Mouse (Mus musculus): ENCODE data around the gene Aif1l.

Gene Aif1l

GRCm38 (mm10) chr2:31965110-31965509, 15.2 kb downstream of the Aif1l start:
- H3K9me3 ChIP-seq (ENCODE audit: low read length) = no peaks in the 10 kb centered on the region
- H3K27me3 ChIP-seq (ENCODE audit: insufficient read depth, low read length) = no peaks in the 10 kb centered on the region
- peaks cover 56% of the 10 kb centered on the region for H3K4me1 ChIP-seq (replicated peaks; ENCODE audit: low read depth, low read length)
- no peak overlapping the region for H3K4me3 ChIP-seq (replicated peaks; ENCODE audit: low read length)
- TF ChIP-seq NANOG (IDR thresholded peaks at IDR 0.05; ENCODE audit: borderline replicate concordance, low read length) (no peak), POU5F1 (IDR thresholded peaks at IDR 0.05; ENCODE audit: borderline replicate concordance, low read length) (no peak), CTCF (conservative IDR thresholded peaks at IDR 0.05; ENCODE audit: low read length) (peak; percentile 64)
- H3K36me3 ChIP-seq (ENCODE audit: insufficient read depth, low read length) = no peaks in the 10 kb centered on the region

- peaks cover 6% of the 10 kb centered on the region; the same call in 1 of the 2 replicates for H3K27me3 ChIP-seq (ENCODE audit: insufficient read depth, low read length)
- H3K4me3 ChIP-seq (replicated peaks; ENCODE audit: low read length) = no peak overlapping the region
- TF ChIP-seq POU5F1 (IDR thresholded peaks at IDR 0.05; ENCODE audit: borderline replicate concordance, low read length) = no peak
- TF ChIP-seq NANOG (IDR thresholded peaks at IDR 0.05; ENCODE audit: borderline replicate concordance, low read length) = no peak
- TF ChIP-seq CTCF (conservative IDR thresholded peaks at IDR 0.05; ENCODE audit: low read length) = no peak
- H3K36me3 ChIP-seq (ENCODE audit: insufficient read depth, low read length) = no peaks in the 10 kb centered on the region
- H3K9me3 ChIP-seq (ENCODE audit: low read length) = no peaks in the 10 kb centered on the region
- H3K4me1 ChIP-seq (replicated peaks; ENCODE audit: low read depth, low read length) = peaks cover 39% of the 10 kb centered on the region
Measured at GRCm38 (mm10) chr2:31966801-31967200, 16.9 kb downstream of the Aif1l start.

- no peak for TF ChIP-seq POU5F1 (IDR thresholded peaks at IDR 0.05; ENCODE audit: borderline replicate concordance, low read length)
- TF ChIP-seq CTCF (conservative IDR thresholded peaks at IDR 0.05; ENCODE audit: low read length) = no peak
- TF ChIP-seq NANOG (IDR thresholded peaks at IDR 0.05; ENCODE audit: borderline replicate concordance, low read length) = no peak
Measured at GRCm38 (mm10) chr2:31972589-31972988, 22.6 kb downstream of the Aif1l start.

GRCm38 (mm10) chr2:31974141-31974808, 24.3 kb downstream of the Aif1l start, which contains the start of gene Nup214:
Nup214 (plus strand) TSS chr2:31974436.
- H3K27me3 ChIP-seq (ENCODE audit: insufficient read depth, low read length) = peaks cover 20% of the 10 kb centered on the region
- H3K9me3 ChIP-seq (ENCODE audit: low read length) = no peaks in the 10 kb centered on the region
- peaks cover 33% of the 10 kb centered on the region for H3K36me3 ChIP-seq (ENCODE audit: insufficient read depth, low read length)
- peaks cover 24% of the 10 kb centered on the region for H3K4me1 ChIP-seq (replicated peaks; ENCODE audit: low read depth, low read length)
- peak within 1 kb of the TSS; percentile 98 for H3K4me3 ChIP-seq (replicated peaks; ENCODE audit: low read length)
- TF ChIP-seq CTCF (conservative IDR thresholded peaks at IDR 0.05; ENCODE audit: low read length) = no peak
- no peak for TF ChIP-seq NANOG (IDR thresholded peaks at IDR 0.05; ENCODE audit: borderline replicate concordance, low read length)
- no peak for TF ChIP-seq POU5F1 (IDR thresholded peaks at IDR 0.05; ENCODE audit: borderline replicate concordance, low read length)

More at GRCm38 (mm10) chr2:31972589-31972988, 22.6 kb downstream of the Aif1l start:
- no peak overlapping the region for H3K4me3 ChIP-seq (replicated peaks; ENCODE audit: low read length)
- peaks cover 20% of the 10 kb centered on the region for H3K27me3 ChIP-seq (ENCODE audit: insufficient read depth, low read length)
- H3K36me3 ChIP-seq (ENCODE audit: insufficient read depth, low read length) = peaks cover 16% of the 10 kb centered on the region
- no peaks in the 10 kb centered on the region for H3K9me3 ChIP-seq (ENCODE audit: low read length)
- H3K4me1 ChIP-seq (replicated peaks; ENCODE audit: low read depth, low read length) = peaks cover 38% of the 10 kb centered on the region

- TF ChIP-seq CTCF (conservative IDR thresholded peaks at IDR 0.05; ENCODE audit: low read length) = no peak
- no peak for TF ChIP-seq POU5F1 (IDR thresholded peaks at IDR 0.05; ENCODE audit: borderline replicate concordance, low read length)
- TF ChIP-seq NANOG (IDR thresholded peaks at IDR 0.05; ENCODE audit: borderline replicate concordance, low read length) = no peak
- Histone ChIP-seq H3K4me3 (replicated peaks; ENCODE audit: low read length) (peak overlapping the region; percentile 98), H3K36me3 (ENCODE audit: insufficient read depth, low read length) (peaks cover 39% of the 10 kb centered on the region), H3K9me3 (ENCODE audit: low read length) (no peaks in the 10 kb centered on the region), H3K27me3 (ENCODE audit: insufficient read depth, low read length) (peaks cover 20% of the 10 kb centered on the region), H3K4me1 (replicated peaks; ENCODE audit: low read depth, low read length) (peaks cover 22% of the 10 kb centered on the region)
Measured at GRCm38 (mm10) chr2:31974809-31975371, 25.0 kb downstream of the Aif1l start.

- no peaks in the 10 kb centered on the region for H3K27me3 ChIP-seq (ENCODE audit: insufficient read depth, low read length)
- no peaks in the 10 kb centered on the region for H3K4me1 ChIP-seq (replicated peaks; ENCODE audit: low read depth, low read length)
- no peaks in the 10 kb centered on the region for H3K9me3 ChIP-seq (ENCODE audit: low read length)
- H3K36me3 ChIP-seq (ENCODE audit: insufficient read depth, low read length) = peaks cover 99% of the 10 kb centered on the region
- H3K4me3 ChIP-seq (replicated peaks; ENCODE audit: low read length) = no peak overlapping the region
- TF ChIP-seq POU5F1 (IDR thresholded peaks at IDR 0.05; ENCODE audit: borderline replicate concordance, low read length) (no peak), NANOG (IDR thresholded peaks at IDR 0.05; ENCODE audit: borderline replicate concordance, low read length) (no peak), CTCF (conservative IDR thresholded peaks at IDR 0.05; ENCODE audit: low read length) (no peak)
Measured at GRCm38 (mm10) chr2:31987774-31988173, 37.8 kb downstream of the Aif1l start.

- H3K36me3 ChIP-seq (ENCODE audit: insufficient read depth, low read length) = peaks cover 98% of the 10 kb centered on the region
- no peak for TF ChIP-seq CTCF (conservative IDR thresholded peaks at IDR 0.05; ENCODE audit: low read length)
- TF ChIP-seq NANOG (IDR thresholded peaks at IDR 0.05; ENCODE audit: borderline replicate concordance, low read length) = no peak
- TF ChIP-seq POU5F1 (IDR thresholded peaks at IDR 0.05; ENCODE audit: borderline replicate concordance, low read length) = no peak
Measured at GRCm38 (mm10) chr2:31990961-31991360, 41.0 kb downstream of the Aif1l start.

GRCm38 (mm10) chr2:31994896-31995295, 45.0 kb downstream of the Aif1l start:
- H3K4me3 ChIP-seq (replicated peaks; ENCODE audit: low read length) = no peak overlapping the region
- H3K27me3 ChIP-seq (ENCODE audit: insufficient read depth, low read length) = no peaks in the 10 kb centered on the region
- peaks cover 99% of the 10 kb centered on the region for H3K36me3 ChIP-seq (ENCODE audit: insufficient read depth, low read length)
- H3K9me3 ChIP-seq (ENCODE audit: low read length) = no peaks in the 10 kb centered on the region
- no peaks in the 10 kb centered on the region for H3K4me1 ChIP-seq (replicated peaks; ENCODE audit: low read depth, low read length)
- TF ChIP-seq CTCF (conservative IDR thresholded peaks at IDR 0.05; ENCODE audit: low read length) = no peak
- no peak for TF ChIP-seq POU5F1 (IDR thresholded peaks at IDR 0.05; ENCODE audit: borderline replicate concordance, low read length)
- no peak for TF ChIP-seq NANOG (IDR thresholded peaks at IDR 0.05; ENCODE audit: borderline replicate concordance, low read length)

More at GRCm38 (mm10) chr2:31990961-31991360, 41.0 kb downstream of the Aif1l start:
- no peaks in the 10 kb centered on the region for H3K4me1 ChIP-seq (replicated peaks; ENCODE audit: low read depth, low read length)
- H3K9me3 ChIP-seq (ENCODE audit: low read length) = no peaks in the 10 kb centered on the region
- H3K4me3 ChIP-seq (replicated peaks; ENCODE audit: low read length) = no peak overlapping the region
- no peaks in the 10 kb centered on the region for H3K27me3 ChIP-seq (ENCODE audit: insufficient read depth, low read length)

Measured in E14TG2a.4 (cell line).